Mouse (Mus musculus) MEL (cell line): ENCODE measurements around the gene Slc25a17.

Experiments
- CTCF ChIP-seq, 3 experiments: IDR thresholded peaks in 2 of 3; conservative IDR thresholded peaks in 1 of 3; 2 replicates each; pipeline ENCODE4 v1.5.1; 2011 to 2012; ENCODE audit warnings: low read length in 3 of 3, low read depth in 2 of 3, mild to moderate bottlenecking in 2 of 3, improper control_type of control experiment in 1 of 3, inconsistent platforms in 1 of 3, mixed read lengths in 1 of 3, moderate library complexity in 1 of 3; ENCODE audit not compliant: control insufficient read depth in 1 of 3, insufficient read depth in 1 of 3, poor library complexity in 1 of 3, severe bottlenecking in 1 of 3
- EP300 ChIP-seq, 2 experiments: IDR thresholded peaks; 2 replicates each; pipeline ENCODE4 v1.6.1; 2011; ENCODE audit warnings: improper control_type of control experiment in 2 of 2, low read length in 2 of 2, low read depth in 1 of 2, mild to moderate bottlenecking in 1 of 2
- MAFK ChIP-seq: IDR thresholded peaks from 2 replicates; pipeline ENCODE4 v1.6.1; 2011; ENCODE audit warnings: low read depth, mild to moderate bottlenecking, low read length, improper control_type of control experiment, borderline replicate concordance
- MAZ ChIP-seq: IDR thresholded peaks from 2 replicates; pipeline ENCODE4 v1.6.1; 2012; ENCODE audit warnings: low read depth, mild to moderate bottlenecking, inconsistent platforms, low read length, improper control_type of control experiment
- NRF1 ChIP-seq: IDR thresholded peaks from 2 replicates; pipeline ENCODE4 v1.6.1; 2014; ENCODE audit warnings: low read depth, mild to moderate bottlenecking, inconsistent platforms, low read length, improper control_type of control experiment, moderate library complexity; ENCODE audit not compliant: poor library complexity, insufficient read depth, severe bottlenecking
- POLR2A ChIP-seq, 2 experiments: IDR thresholded peaks; 2 replicates each; pipeline ENCODE4 v1.6.1; 2011 to 2012; ENCODE audit warnings: low read length in 2 of 2, mild to moderate bottlenecking in 2 of 2, control low read depth in 1 of 2, improper control_type of control experiment in 1 of 2, low read depth in 1 of 2, moderate library complexity in 1 of 2; ENCODE audit not compliant: control insufficient read depth in 1 of 2, insufficient read depth in 1 of 2, poor library complexity in 1 of 2
- TCF12 ChIP-seq: IDR thresholded peaks from 2 replicates; pipeline ENCODE4 v1.6.1; 2014; ENCODE audit warnings: low read depth, mild to moderate bottlenecking, inconsistent platforms, low read length, improper control_type of control experiment, moderate library complexity
- USF1 ChIP-seq: IDR thresholded peaks from 2 replicates; pipeline ENCODE4 v1.6.1; 2014; ENCODE audit warnings: low read depth, mild to moderate bottlenecking, inconsistent platforms, low read length, improper control_type of control experiment, moderate library complexity

- TF ChIP-seq CTCF (IDR thresholded peaks at IDR 0.05 in 2 of 3, conservative IDR thresholded peaks at IDR 0.05 in 1 of 3; ENCODE audit: control insufficient read depth in 1 of 3, insufficient read depth in 1 of 3, low read depth in 2 of 3, low read length in 3 of 3, poor library complexity in 1 of 3, severe bottlenecking in 1 of 3) = no peak
- TF ChIP-seq USF1 = no peak
- no peak for TF ChIP-seq MAZ
- no peak for TF ChIP-seq NRF1
- no peak for TF ChIP-seq EP300 (IDR thresholded peaks at IDR 0.05; ENCODE audit: low read depth in 1 of 2, low read length in 2 of 2)
- no peak for TF ChIP-seq TCF12
- TF ChIP-seq POLR2A (IDR thresholded peaks at IDR 0.05; ENCODE audit: control insufficient read depth in 1 of 2, insufficient read depth in 1 of 2, low read depth in 1 of 2, low read length in 2 of 2, poor library complexity in 1 of 2) = no peak
- no peak for TF ChIP-seq MAFK
Observed at GRCm38 (mm10) chr15:81304006-81304405, 56.6 kb downstream of the Slc25a17 start.
